Mouse (Mus musculus): ENCODE data around the gene Ston1.

DNA sequence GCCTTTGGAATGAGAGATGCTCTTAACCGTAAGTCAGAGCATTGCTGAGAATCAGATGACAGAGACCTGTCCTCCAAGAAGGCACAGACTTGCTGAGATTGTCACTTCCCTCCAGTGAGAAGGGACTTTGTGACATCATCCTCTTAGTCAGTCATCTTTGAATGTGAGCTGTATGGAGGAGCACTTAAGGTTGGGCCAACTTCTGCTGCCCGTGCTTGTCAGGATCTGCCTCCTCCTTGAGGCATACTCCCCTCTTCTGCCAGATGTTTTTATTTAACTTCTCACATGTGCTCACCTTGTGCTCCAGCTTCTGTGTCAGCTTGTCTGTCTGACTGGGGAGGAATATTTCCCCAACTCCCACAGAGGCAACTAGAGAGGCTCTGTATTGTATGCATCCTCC, 13.6 kb downstream of the Ston1 start:
- TF ChIP-seq CTCF (IDR thresholded peaks at IDR 0.05; ENCODE audit: extremely low read depth, insufficient read depth, low read length): no peak
- no peak for TF ChIP-seq POLR2A (IDR thresholded peaks at IDR 0.05; ENCODE audit: extremely low read depth, insufficient read depth, low read length)
